ENCODE assay signal across 12 mouse cellular contexts in genomic region chr11:98770096-98770975, GRCm38 (mm10). TPM values are rescaled to one million over a fixed set of nuclear protein-coding genes. Genes with fewer than 3 reads are reported as not detected.
DNase-seq lines count a peak whose midpoint lies in the region; ATAC-seq and TF ChIP-seq lines count a peak whose summit lies in the region.
"Had no signal": no experiment of that assay in that cellular context is flagged by ENCODE, and none has a peak within 500 bp of the region (broad histone marks: within the 10 kb centered on the region; RNA-seq: fewer than 3 reads in every experiment).

No protein-coding gene starts in this region.

- no peaks in the 10 kb centered on the region for H3K27me3 ChIP-seq in cerebellum, adult 2 months (ENCODE audit: control insufficient read depth, insufficient read depth, low read length)
- H3K27me3 ChIP-seq in liver, embryonic 11.5 days (replicated peaks; ENCODE audit: control insufficient read depth, insufficient read depth, low read length), result no peaks in the 10 kb centered on the region
- no peaks in the 10 kb centered on the region for H3K27me3 ChIP-seq in heart, embryonic 12.5 days (replicated peaks)
- H3K27me3 ChIP-seq in liver, postnatal 0 days (ENCODE audit: insufficient read depth, low read length), result no peaks in the 10 kb centered on the region
- H3K27me3 ChIP-seq: neural tube, embryonic 12.5 days had no signal

- no peak overlapping the region for H3K9ac ChIP-seq in liver, embryonic 11.5 days (ENCODE audit: low read depth, low read length)
- H3K9ac ChIP-seq in heart, embryonic 12.5 days, result peak overlapping the region; percentile 45; the same call in 1 of the 2 replicates
- H3K9ac ChIP-seq in liver, postnatal 0 days (replicated peaks), result no peak overlapping the region
- H3K9ac ChIP-seq: neural tube, embryonic 12.5 days had no signal

- H3K36me3 ChIP-seq in liver, embryonic 11.5 days (ENCODE audit: control insufficient read depth, insufficient read depth, low read length), result peaks cover 8% of the 10 kb centered on the region; the same call in 1 of the 2 replicates
- peaks cover 36% of the 10 kb centered on the region for H3K36me3 ChIP-seq in heart, embryonic 12.5 days
- H3K36me3 ChIP-seq in liver, postnatal 0 days (replicated peaks; ENCODE audit: insufficient read depth, low read length), result peaks cover 18% of the 10 kb centered on the region

- TF ChIP-seq CTCF in cerebellum, adult 2 months (IDR thresholded peaks at IDR 0.05; ENCODE audit: borderline replicate concordance, insufficient read depth, low read depth, low read length), result no peak
- no peak for TF ChIP-seq CTCF in liver, postnatal 0 days (IDR thresholded peaks at IDR 0.05; ENCODE audit: low read depth)

- DNase-seq in cerebellum, adult 2 months, result peak; percentile 45 to 54
- no peak for DNase-seq in cerebellum, postnatal 4 days (ENCODE audit: low spot score in 2 of 2)
- no peak for DNase-seq in liver, embryonic 11.5 days (ENCODE audit: low spot score)
- DNase-seq in liver, result no peak
- DNase-seq in liver, postnatal 0 days, result peak; percentile 34
- DNase-seq in ovary, adult 18-20 months (ENCODE audit: low spot score), result no peak
- DNase-seq in frontal cortex, postnatal 25 days (ENCODE audit: low spot score in 2 of 2), result no peak
- DNase-seq: adrenal gland, postnatal 10 days; thymus, postnatal 14 days had no signal

- no peak overlapping the region for H3K27ac ChIP-seq in cerebellum, adult 2 months (ENCODE audit: insufficient read depth, low read length)
- H3K27ac ChIP-seq in liver, embryonic 11.5 days (ENCODE audit: low read depth, low read length), result peak overlapping the region; percentile 98; the same call in 1 of the 2 replicates
- H3K27ac ChIP-seq in heart, embryonic 12.5 days (ENCODE audit: poor library complexity, severe bottlenecking), result peak overlapping the region; percentile 93; the same call in 1 of the 2 replicates
- peak overlapping the region; percentile 71 for H3K27ac ChIP-seq in liver, postnatal 0 days (ENCODE audit: low read depth)
- H3K27ac ChIP-seq: neural tube, embryonic 12.5 days had no signal

- no peak for ATAC-seq in liver, embryonic 11.5 days (replicated peaks; ENCODE audit: low FRiP score)
- no peak for ATAC-seq in heart, embryonic 12.5 days (ENCODE audit: insufficient number of reproducible peaks, low FRiP score)
- no peak for ATAC-seq in liver, postnatal 0 days

- WGBS in cerebellum, adult 2 months, result 45% methylated on average over 26 of the region's 26 CpGs
- WGBS in liver, embryonic 11.5 days, result 88% methylated on average over 26 of the region's 26 CpGs
- 92% methylated on average over 26 of the region's 26 CpGs for WGBS in heart, embryonic 12.5 days
- 81% methylated on average over 25 of the region's 26 CpGs for WGBS in liver, postnatal 0 days (ENCODE audit: insufficient replicate concordance)

- no peak overlapping the region for H3K4me2 ChIP-seq in liver, embryonic 11.5 days
- H3K4me2 ChIP-seq in heart, embryonic 12.5 days, result no peak overlapping the region
- H3K4me2 ChIP-seq in liver, postnatal 0 days (ENCODE audit: low read depth, low read length), result no peak overlapping the region
- H3K4me2 ChIP-seq: neural tube, embryonic 12.5 days had no signal

- no peaks in the 10 kb centered on the region for H3K9me3 ChIP-seq in liver, embryonic 11.5 days (ENCODE audit: control insufficient read depth, low read length)
- H3K9me3 ChIP-seq in heart, embryonic 12.5 days (replicated peaks), result no peaks in the 10 kb centered on the region
- no peaks in the 10 kb centered on the region for H3K9me3 ChIP-seq in liver, postnatal 0 days (ENCODE audit: low read length)
- H3K9me3 ChIP-seq: neural tube, embryonic 12.5 days had no signal

- H3K4me1 ChIP-seq in cerebellum, adult 2 months (ENCODE audit: control insufficient read depth, insufficient read depth, low read length), result peaks cover 53% of the 10 kb centered on the region
- peaks cover 85% of the 10 kb centered on the region for H3K4me1 ChIP-seq in liver, embryonic 11.5 days (replicated peaks; ENCODE audit: control insufficient read depth, insufficient read depth, low read length)
- H3K4me1 ChIP-seq in heart, embryonic 12.5 days (replicated peaks), result peaks cover 93% of the 10 kb centered on the region
- peaks cover 74% of the 10 kb centered on the region for H3K4me1 ChIP-seq in liver, postnatal 0 days (ENCODE audit: insufficient read depth)

- H3K4me3 ChIP-seq in cerebellum, adult 2 months (replicated peaks; ENCODE audit: insufficient read depth, low read depth, low read length), result no peak overlapping the region
- no peak overlapping the region for H3K4me3 ChIP-seq in liver, embryonic 11.5 days (ENCODE audit: low read depth, low read length)
- no peak overlapping the region for H3K4me3 ChIP-seq in heart, embryonic 12.5 days
- no peak overlapping the region for H3K4me3 ChIP-seq in liver, postnatal 0 days (ENCODE audit: low read depth, low read length)
- H3K4me3 ChIP-seq: erythroblast, embryonic 14.5 days; neural tube, embryonic 12.5 days had no signal

- TF ChIP-seq POLR2A in cerebellum, adult 2 months (IDR thresholded peaks at IDR 0.05; ENCODE audit: borderline replicate concordance, insufficient read depth, low read length), result no peak

- no peak for TF ChIP-seq EP300 in liver, postnatal 0 days (IDR thresholded peaks at IDR 0.05; ENCODE audit: low read depth)

RNA-seq across cellular contexts. Expression of gene Nr1d1, which starts 4.8 kb away (rescaled TPM):
- polyA plus RNA-seq in cerebellum, adult 2 months (2012; rRNA removed), result 144 and 167 TPM in 2 replicates
- polyA plus RNA-seq in liver, embryonic 11.5 days (2014; fragmentation: Nextera tagmentation; extraction: Ambion mirVana), result 2.1 and 2.7 TPM in 2 replicates
- polyA plus RNA-seq in heart, embryonic 12.5 days (2016; fragmentation: Nextera tagmentation; extraction: Ambion mirVana), result 6.4 TPM in 2 replicates
- polyA plus RNA-seq in liver, postnatal 0 days (2015; fragmentation: Nextera tagmentation; extraction: Ambion mirVana), result 2.0 and 4.2 TPM in 2 replicates

RNA-seq across cellular contexts. Expression of gene Msl1, which starts 25.0 kb away (rescaled TPM):
- polyA plus RNA-seq in cerebellum, adult 2 months (2012; rRNA removed), result 99.1 and 103 TPM in 2 replicates
- 14.8 and 17.7 TPM in 2 replicates for polyA plus RNA-seq in liver, embryonic 11.5 days (2014; fragmentation: Nextera tagmentation; extraction: Ambion mirVana)
- 20.3 and 21.4 TPM in 2 replicates for polyA plus RNA-seq in heart, embryonic 12.5 days (2016; fragmentation: Nextera tagmentation; extraction: Ambion mirVana)
- polyA plus RNA-seq in liver, postnatal 0 days (2015; fragmentation: Nextera tagmentation; extraction: Ambion mirVana), result 5.4 and 6.5 TPM in 2 replicates

RNA-seq across cellular contexts. Expression of gene Thra, which starts 29.9 kb away (rescaled TPM):
- polyA plus RNA-seq in cerebellum, adult 2 months (2012; rRNA removed), result 439 and 447 TPM in 2 replicates
- polyA plus RNA-seq in liver, embryonic 11.5 days (2014; fragmentation: Nextera tagmentation; extraction: Ambion mirVana), result 26.6 and 31.6 TPM in 2 replicates
- polyA plus RNA-seq in heart, embryonic 12.5 days (2016; fragmentation: Nextera tagmentation; extraction: Ambion mirVana), result 27.0 and 29.8 TPM in 2 replicates
- 5.1 and 6.1 TPM in 2 replicates for polyA plus RNA-seq in liver, postnatal 0 days (2015; fragmentation: Nextera tagmentation; extraction: Ambion mirVana)

RNA-seq across cellular contexts. Expression of gene Casc3, which starts 34.4 kb away (rescaled TPM):
- 55.5 TPM in 2 replicates for polyA plus RNA-seq in cerebellum, adult 2 months (2012; rRNA removed)
- polyA plus RNA-seq in liver, embryonic 11.5 days (2014; fragmentation: Nextera tagmentation; extraction: Ambion mirVana), result 34.8 and 35.6 TPM in 2 replicates
- polyA plus RNA-seq in heart, embryonic 12.5 days (2016; fragmentation: Nextera tagmentation; extraction: Ambion mirVana), result 31.8 and 33.3 TPM in 2 replicates
- 6.7 and 7.0 TPM in 2 replicates for polyA plus RNA-seq in liver, postnatal 0 days (2015; fragmentation: Nextera tagmentation; extraction: Ambion mirVana)

RNA-seq across cellular contexts. Expression of gene Med24, which starts 41.1 kb away (rescaled TPM):
- polyA plus RNA-seq in cerebellum, adult 2 months (2012; rRNA removed), result 105 and 108 TPM in 2 replicates
- polyA plus RNA-seq in liver, embryonic 11.5 days (2014; fragmentation: Nextera tagmentation; extraction: Ambion mirVana), result 61.9 and 63.6 TPM in 2 replicates
- 45.9 and 48.1 TPM in 2 replicates for polyA plus RNA-seq in heart, embryonic 12.5 days (2016; fragmentation: Nextera tagmentation; extraction: Ambion mirVana)
- polyA plus RNA-seq in liver, postnatal 0 days (2015; fragmentation: Nextera tagmentation; extraction: Ambion mirVana), result 10.5 and 10.9 TPM in 2 replicates

Comparison
In these comparisons a context has a peak if more than half of its experiments do, and no peak if none do; other contexts are left out.
1. DNase-seq: peak in cerebellum, adult 2 months (2 of 2) and liver, postnatal 0 days (single experiment); none in cerebellum, postnatal 4 days (0 of 2), liver, embryonic 11.5 days (single experiment), liver (single experiment), ovary, adult 18-20 months (single experiment) and frontal cortex, postnatal 25 days (0 of 2).
2. RNA of gene Nr1d1, which starts 4.8 kb away (polyA plus RNA-seq): 144 to 167 TPM in cerebellum, adult 2 months; 6.4 TPM in heart, embryonic 12.5 days, 2.0 to 4.2 TPM in liver, postnatal 0 days and 2.1 to 2.7 TPM in liver, embryonic 11.5 days; every median in the first group is over 10 times any median in the second.
3. RNA of gene Thra, which starts 29.9 kb away (polyA plus RNA-seq): 439 to 447 TPM in cerebellum, adult 2 months; 26.6 to 31.6 TPM in liver, embryonic 11.5 days, 27.0 to 29.8 TPM in heart, embryonic 12.5 days and 5.1 to 6.1 TPM in liver, postnatal 0 days; every median in the first group is over 10 times any median in the second.